Mouse (Mus musculus): Measurements from ENCODE around the gene Zfp593. TPM values are rescaled to one million over a fixed set of nuclear protein-coding genes. Genes with fewer than 3 reads are reported as not detected.

Zfp593 gene
- polyA plus RNA-seq, 1 experiment from 2014 or later = 17.5 TPM

DNA sequence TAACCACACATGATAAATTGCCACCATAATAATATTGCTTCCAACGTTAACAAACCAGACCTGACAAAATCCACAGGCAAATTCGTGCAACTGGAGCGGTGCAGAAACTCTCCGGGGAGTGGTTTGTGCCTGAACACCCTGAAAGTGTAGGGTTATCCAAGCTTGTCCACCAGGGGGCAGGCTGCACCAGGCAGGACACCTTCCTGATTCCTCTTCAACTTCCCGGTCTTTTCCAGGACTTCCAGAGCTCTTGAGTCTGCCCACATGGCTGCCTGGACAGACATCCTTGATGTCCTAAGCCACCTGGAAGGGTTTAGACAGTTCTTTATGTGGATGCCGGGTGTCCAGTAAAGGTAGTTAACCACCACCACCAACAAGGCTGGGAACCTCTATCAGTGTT, 17.8 kb upstream of the Zfp593 start:
- WGBS = 37% methylated on average over 6 of the region's 6 CpGs
- no peak for ATAC-seq (ENCODE audit: low FRiP score, low TSS enrichment)
- Histone ChIP-seq H3K27ac (ENCODE audit: low read depth, low read length) (no peak overlapping the region), H3K36me3 (ENCODE audit: control insufficient read depth, insufficient read depth, low read length) (no peaks in the 10 kb centered on the region), H3K27me3 (ENCODE audit: control insufficient read depth, insufficient read depth, low read length) (no peaks in the 10 kb centered on the region), H3K4me3 (ENCODE audit: low read length) (no peak overlapping the region), H3K4me2 (replicated peaks; ENCODE audit: low read depth, low read length) (no peak overlapping the region), H3K4me1 (ENCODE audit: control insufficient read depth, insufficient read depth, low read length) (0 out of 2 replicates have a peak, but pooled peaks cover 3% of the 10 kb centered on the region), H3K9me3 (ENCODE audit: control insufficient read depth, low read length) (no peaks in the 10 kb centered on the region), H3K9ac (ENCODE audit: low read depth, low read length) (no peak overlapping the region)

DNA sequence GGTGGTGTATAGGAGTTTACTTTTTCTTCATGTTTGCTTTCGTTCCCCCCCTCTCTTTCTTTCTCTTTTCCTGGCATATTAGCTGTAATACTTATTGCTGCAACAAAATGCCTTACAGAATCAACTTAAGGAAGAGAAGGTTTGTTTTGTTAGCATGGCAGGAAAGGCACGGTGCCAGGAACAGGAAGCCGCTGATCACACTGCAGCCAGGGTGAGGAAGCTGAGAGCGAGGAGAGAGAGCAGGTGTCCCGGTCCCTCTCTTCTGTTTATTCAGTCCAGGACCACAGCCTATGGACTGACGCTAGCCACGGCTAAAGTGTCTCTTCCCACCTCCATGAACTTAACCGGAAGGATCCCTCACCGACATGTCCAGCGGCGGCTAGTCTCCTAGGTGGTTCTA, 13.0 kb upstream of the Zfp593 start:
- no peak for ATAC-seq (ENCODE audit: low FRiP score, low TSS enrichment)
- H3K4me2 ChIP-seq (replicated peaks; ENCODE audit: low read depth, low read length) = no peak overlapping the region
- H3K4me3 ChIP-seq (ENCODE audit: low read length) = no peak overlapping the region
- WGBS = 49% methylated on average over 11 of the region's 11 CpGs
- H3K27me3 ChIP-seq (ENCODE audit: control insufficient read depth, insufficient read depth, low read length) = peaks cover 5% of the 10 kb centered on the region; the same call in 1 of the 2 replicates
- H3K9ac ChIP-seq (ENCODE audit: low read depth, low read length) = no peak overlapping the region
- peaks cover 24% of the 10 kb centered on the region for H3K4me1 ChIP-seq (ENCODE audit: control insufficient read depth, insufficient read depth, low read length)
- H3K36me3 ChIP-seq (ENCODE audit: control insufficient read depth, insufficient read depth, low read length) = no peaks in the 10 kb centered on the region
- H3K9me3 ChIP-seq (ENCODE audit: control insufficient read depth, low read length) = no peaks in the 10 kb centered on the region
- H3K27ac ChIP-seq (ENCODE audit: low read depth, low read length) = no peak overlapping the region

DNA sequence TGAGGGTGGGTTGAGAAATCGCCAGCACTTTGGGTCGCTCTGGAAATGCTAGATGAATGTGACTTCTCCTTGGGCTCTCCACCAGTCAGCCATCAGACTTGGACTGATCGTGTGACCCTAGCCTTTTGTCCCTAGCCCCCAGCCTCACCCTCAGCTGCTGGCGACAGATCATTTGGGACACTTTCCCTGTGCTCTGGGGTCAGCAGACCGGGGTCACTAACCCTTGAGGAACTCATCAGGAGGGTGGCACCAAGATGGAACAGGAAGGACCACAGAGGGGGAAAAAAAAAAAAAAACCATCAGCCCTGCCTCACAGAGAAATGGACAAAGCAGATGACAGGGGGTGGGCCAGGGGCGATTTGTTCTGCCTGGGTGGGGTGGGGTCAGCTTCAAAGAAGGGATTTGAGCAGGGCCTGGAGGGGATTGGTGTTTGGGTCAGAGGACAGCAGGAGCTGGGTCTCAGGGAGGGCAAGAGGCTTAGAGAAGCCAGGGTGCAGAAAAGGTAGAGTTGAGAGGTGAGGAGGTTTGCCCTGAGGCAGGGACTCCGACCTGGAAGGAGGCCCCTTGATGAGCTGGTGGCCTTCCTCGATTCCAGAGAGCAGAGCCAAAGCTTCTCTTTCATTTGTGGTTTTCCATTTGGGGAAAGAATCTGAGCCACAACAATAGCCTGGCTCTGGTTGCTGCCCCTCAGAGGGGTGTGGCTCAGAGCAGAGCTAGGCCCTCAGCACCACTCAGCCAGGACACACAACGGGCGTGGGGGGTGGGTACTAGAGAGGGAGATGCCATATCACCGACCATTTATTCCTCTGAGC, 12.0 kb upstream of the Zfp593 start:
- Histone ChIP-seq H3K36me3 (ENCODE audit: control insufficient read depth, insufficient read depth, low read length) (no peaks in the 10 kb centered on the region), H3K27ac (ENCODE audit: low read depth, low read length) (peak overlapping the region; percentile 3; the same call in 1 of the 2 replicates), H3K9me3 (ENCODE audit: control insufficient read depth, low read length) (no peaks in the 10 kb centered on the region), H3K4me3 (ENCODE audit: low read length) (no peak overlapping the region), H3K9ac (ENCODE audit: low read depth, low read length) (no peak overlapping the region), H3K27me3 (ENCODE audit: control insufficient read depth, insufficient read depth, low read length) (peaks cover 14% of the 10 kb centered on the region; the same call in 1 of the 2 replicates), H3K4me1 (ENCODE audit: control insufficient read depth, insufficient read depth, low read length) (peaks cover 33% of the 10 kb centered on the region), H3K4me2 (replicated peaks; ENCODE audit: low read depth, low read length) (no peak overlapping the region)
- no peak for ATAC-seq (ENCODE audit: low FRiP score, low TSS enrichment)
- WGBS = 20% methylated on average over 11 of the region's 11 CpGs

DNA sequence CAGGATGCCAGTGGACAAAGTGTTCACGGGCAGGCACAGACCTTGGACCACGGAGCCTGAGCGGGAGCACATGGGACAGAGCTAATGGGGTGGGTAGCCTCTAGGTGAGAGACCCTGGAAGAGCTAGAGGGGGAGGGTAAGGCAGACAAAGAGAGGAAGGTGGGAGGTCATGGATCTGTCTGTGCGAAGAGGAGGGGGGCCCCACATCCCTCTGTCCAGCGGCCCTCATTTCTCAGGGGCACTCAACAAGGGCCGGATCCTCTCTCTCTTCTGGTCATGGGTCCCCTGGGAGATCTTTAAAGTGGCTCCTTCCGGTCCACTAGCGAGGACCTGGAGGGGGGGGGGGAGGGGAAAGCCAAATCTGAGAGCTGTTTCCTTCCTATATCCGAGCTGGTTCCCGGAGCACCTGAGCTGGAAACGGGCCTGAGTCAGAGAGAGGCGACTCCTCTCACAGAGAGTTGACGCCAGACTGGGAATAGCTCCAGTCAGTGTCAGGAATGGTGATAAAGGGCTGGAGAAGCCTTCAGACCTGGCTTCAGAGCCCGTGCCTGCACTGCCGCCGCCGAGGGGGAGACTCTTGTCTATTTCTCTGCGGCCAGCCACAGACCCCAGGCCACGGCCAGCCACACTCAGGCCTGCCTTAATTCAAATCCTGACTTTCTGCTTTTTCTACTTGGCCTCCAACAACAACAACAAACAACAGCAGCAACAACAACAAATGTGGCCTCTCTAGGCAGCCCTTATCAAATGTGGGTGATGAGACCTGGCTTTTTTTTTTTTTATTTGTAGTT, 11.2 kb upstream of the Zfp593 start:
- Histone ChIP-seq H3K4me2 (replicated peaks; ENCODE audit: low read depth, low read length) (peak overlapping the region; percentile 2; the same call in 1 of the 2 replicates), H3K27ac (ENCODE audit: low read depth, low read length) (peak overlapping the region; percentile 24; the same call in 1 of the 2 replicates), H3K36me3 (ENCODE audit: control insufficient read depth, insufficient read depth, low read length) (no peaks in the 10 kb centered on the region), H3K9me3 (ENCODE audit: control insufficient read depth, low read length) (no peaks in the 10 kb centered on the region), H3K4me1 (ENCODE audit: control insufficient read depth, insufficient read depth, low read length) (peaks cover 39% of the 10 kb centered on the region), H3K27me3 (ENCODE audit: control insufficient read depth, insufficient read depth, low read length) (peaks cover 22% of the 10 kb centered on the region), H3K9ac (ENCODE audit: low read depth, low read length) (peak overlapping the region; percentile 19; the same call in 1 of the 2 replicates), H3K4me3 (ENCODE audit: low read length) (no peak overlapping the region)
- ATAC-seq (ENCODE audit: low FRiP score, low TSS enrichment) = 0 out of 2 replicates have a peak, but pooled peaks have one; percentile 22
- WGBS = 7% methylated on average over 19 of the region's 19 CpGs

DNA sequence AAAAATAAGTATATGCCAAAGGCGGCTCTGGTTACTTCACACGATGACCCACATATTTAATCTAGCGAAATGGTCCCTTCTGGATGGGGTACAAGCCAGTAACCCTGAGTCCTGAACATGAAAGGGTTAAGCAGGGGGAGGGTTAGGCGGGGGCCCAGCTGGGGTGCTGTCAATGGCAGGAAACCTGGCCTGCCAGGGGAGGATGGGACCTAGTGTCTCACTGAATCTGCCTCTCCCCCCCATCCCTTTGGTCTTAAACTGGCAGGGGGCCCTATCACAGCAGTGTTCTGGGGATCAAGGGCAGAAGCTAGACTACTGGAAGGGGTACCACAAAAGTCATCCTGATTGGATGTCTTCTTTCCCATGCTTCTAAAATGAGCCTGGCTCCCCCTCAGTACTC, 10.5 kb upstream of the Zfp593 start:
- Histone ChIP-seq H3K4me3 (ENCODE audit: low read length) (no peak overlapping the region), H3K36me3 (ENCODE audit: control insufficient read depth, insufficient read depth, low read length) (no peaks in the 10 kb centered on the region), H3K9ac (ENCODE audit: low read depth, low read length) (0 out of 2 replicates have a peak overlapping the region, but pooled peaks have one; percentile 19), H3K4me1 (ENCODE audit: control insufficient read depth, insufficient read depth, low read length) (peaks cover 46% of the 10 kb centered on the region), H3K27ac (ENCODE audit: low read depth, low read length) (peak overlapping the region; percentile 24; the same call in 1 of the 2 replicates), H3K27me3 (ENCODE audit: control insufficient read depth, insufficient read depth, low read length) (peaks cover 30% of the 10 kb centered on the region), H3K9me3 (ENCODE audit: control insufficient read depth, low read length) (no peaks in the 10 kb centered on the region), H3K4me2 (replicated peaks; ENCODE audit: low read depth, low read length) (no peak overlapping the region)
- ATAC-seq (ENCODE audit: low FRiP score, low TSS enrichment) = no peak
- 23% methylated on average over 4 of the region's 4 CpGs for WGBS

DNA sequence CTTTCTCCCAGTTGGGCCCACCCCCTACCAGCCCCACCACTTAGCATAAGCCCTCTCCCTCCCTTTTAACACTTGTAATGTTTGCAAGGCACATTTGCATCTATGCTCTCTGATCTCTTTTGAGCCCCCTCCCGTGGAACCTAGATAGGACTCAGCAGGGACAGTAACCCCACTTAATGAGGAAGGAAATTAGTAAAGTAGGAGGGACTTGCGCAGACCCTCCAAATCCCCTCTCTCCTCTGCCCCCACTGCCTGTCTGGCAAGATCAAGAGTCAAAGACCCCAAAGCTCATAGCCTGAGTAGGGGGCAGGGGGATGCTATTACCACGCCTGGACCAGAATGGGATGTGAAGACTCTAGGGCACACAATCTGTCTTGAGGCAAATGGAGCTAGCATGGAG, 9.4 kb upstream of the Zfp593 start:
- H3K27me3 ChIP-seq (ENCODE audit: control insufficient read depth, insufficient read depth, low read length) = peaks cover 39% of the 10 kb centered on the region
- no peak overlapping the region for H3K9ac ChIP-seq (ENCODE audit: low read depth, low read length)
- H3K4me2 ChIP-seq (replicated peaks; ENCODE audit: low read depth, low read length) = no peak overlapping the region
- H3K36me3 ChIP-seq (ENCODE audit: control insufficient read depth, insufficient read depth, low read length) = no peaks in the 10 kb centered on the region
- ATAC-seq (ENCODE audit: low FRiP score, low TSS enrichment) = no peak
- no peaks in the 10 kb centered on the region for H3K9me3 ChIP-seq (ENCODE audit: control insufficient read depth, low read length)
- H3K4me3 ChIP-seq (ENCODE audit: low read length) = no peak overlapping the region
- peaks cover 53% of the 10 kb centered on the region for H3K4me1 ChIP-seq (ENCODE audit: control insufficient read depth, insufficient read depth, low read length)
- H3K27ac ChIP-seq (ENCODE audit: low read depth, low read length) = no peak overlapping the region
- 60% methylated on average over 3 of the region's 3 CpGs for WGBS

DNA sequence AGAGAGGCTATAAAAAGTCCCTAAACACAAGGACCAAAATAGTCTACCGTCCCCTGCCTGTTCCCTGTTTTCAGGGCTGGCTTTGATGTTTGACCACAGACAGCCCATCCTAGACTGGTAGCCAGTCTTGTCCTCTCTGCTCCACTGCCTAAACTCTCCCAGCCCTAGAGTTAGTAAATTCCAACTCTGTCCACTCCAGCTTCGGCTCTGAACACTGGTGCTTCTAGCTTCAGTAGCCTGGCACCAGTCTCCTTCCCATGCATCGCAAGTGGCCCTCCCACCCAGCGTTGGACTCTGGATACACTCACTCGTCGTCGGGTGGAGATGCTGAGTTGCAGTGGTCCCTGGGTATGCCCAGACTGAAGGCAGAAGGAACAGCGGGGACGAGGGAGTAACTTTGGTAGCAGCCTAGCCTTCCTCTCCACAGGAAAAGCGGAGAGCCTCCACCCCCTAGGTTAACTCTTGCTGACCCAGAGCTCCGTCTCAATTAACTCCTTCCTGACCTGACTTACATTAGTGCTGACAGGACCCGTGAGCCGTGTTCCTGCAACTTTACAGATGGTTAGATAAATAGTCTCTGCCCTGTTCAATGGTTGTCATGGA, 8.4 kb upstream of the Zfp593 start, which contains the start of gene Grrp1:
Grrp1 (minus strand) TSS at position 385 of the 603 bp plus-strand sequence.
- Histone ChIP-seq H3K36me3 (ENCODE audit: control insufficient read depth, insufficient read depth, low read length) (no peaks in the 10 kb centered on the region), H3K27ac (ENCODE audit: low read depth, low read length) (peak within 1 kb of the TSS; percentile 63; the same call in 1 of the 2 replicates), H3K9ac (ENCODE audit: low read depth, low read length) (peak within 1 kb of the TSS; percentile 53; the same call in 1 of the 2 replicates), H3K4me2 (replicated peaks; ENCODE audit: low read depth, low read length) (peak within 1 kb of the TSS; percentile 79), H3K4me1 (ENCODE audit: control insufficient read depth, insufficient read depth, low read length) (peaks cover 54% of the 10 kb centered on the region), H3K9me3 (ENCODE audit: control insufficient read depth, low read length) (no peaks in the 10 kb centered on the region), H3K4me3 (ENCODE audit: low read length) (peak within 1 kb of the TSS; percentile 46), H3K27me3 (ENCODE audit: control insufficient read depth, insufficient read depth, low read length) (peaks cover 41% of the 10 kb centered on the region)
- under 1% methylated on average over 13 of the region's 13 CpGs for WGBS
- ATAC-seq (ENCODE audit: low FRiP score, low TSS enrichment) = no peak

DNA sequence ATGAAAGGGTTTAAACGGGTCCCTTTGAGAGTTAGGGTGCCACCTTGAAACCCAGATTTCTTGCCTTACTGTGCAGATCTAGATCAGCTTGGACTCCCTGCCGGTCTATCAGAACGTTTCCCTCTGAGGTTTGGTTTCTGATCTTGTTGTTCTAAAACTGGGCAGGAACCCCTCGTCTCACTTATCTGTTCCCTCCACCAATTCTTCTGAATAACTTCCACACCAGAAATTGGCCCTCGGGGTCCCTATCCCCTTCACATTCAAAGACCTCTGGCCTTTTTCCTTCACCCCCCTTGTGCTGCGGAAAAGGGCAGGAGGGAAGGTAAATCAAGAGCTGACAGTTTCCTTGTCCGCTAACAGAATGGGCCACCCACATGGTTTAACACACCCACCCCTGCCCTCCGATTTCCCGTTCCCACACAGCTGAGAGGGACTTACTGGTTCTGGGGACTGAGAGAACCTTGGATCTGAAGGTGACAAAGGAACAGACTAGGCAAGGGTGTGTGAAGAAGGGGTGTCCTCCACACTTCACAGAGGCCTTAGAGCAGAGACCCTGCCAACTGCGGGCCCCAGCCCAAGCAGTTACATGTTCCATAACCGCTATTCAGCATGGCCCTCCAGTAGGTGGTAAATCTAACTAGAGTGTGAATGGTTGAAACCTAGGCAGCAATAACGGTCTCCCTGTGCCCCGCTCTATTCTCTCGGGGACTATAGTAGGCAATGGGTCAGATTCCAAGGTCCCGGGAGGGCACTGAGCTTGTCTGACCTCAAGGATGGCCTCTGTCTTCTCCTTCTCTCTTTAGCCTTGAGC, 7.7 kb upstream of the Zfp593 start:
- Histone ChIP-seq H3K36me3 (ENCODE audit: control insufficient read depth, insufficient read depth, low read length) (no peaks in the 10 kb centered on the region), H3K4me2 (replicated peaks; ENCODE audit: low read depth, low read length) (peak overlapping the region; percentile 79), H3K4me3 (ENCODE audit: low read length) (peak overlapping the region; percentile 46), H3K9me3 (ENCODE audit: control insufficient read depth, low read length) (no peaks in the 10 kb centered on the region), H3K27ac (ENCODE audit: low read depth, low read length) (peak overlapping the region; percentile 37; the same call in 1 of the 2 replicates), H3K27me3 (ENCODE audit: control insufficient read depth, insufficient read depth, low read length) (peaks cover 47% of the 10 kb centered on the region), H3K9ac (ENCODE audit: low read depth, low read length) (peak overlapping the region; percentile 53; the same call in 1 of the 2 replicates), H3K4me1 (ENCODE audit: control insufficient read depth, insufficient read depth, low read length) (peaks cover 51% of the 10 kb centered on the region)
- WGBS = 9% methylated on average over 15 of the region's 15 CpGs
- no peak for ATAC-seq (ENCODE audit: low FRiP score, low TSS enrichment)
